Mouse (Mus musculus) layer of hippocampus, adult 18-20 months (tissue): ENCODE results near the gene Olfr988. TPM values are rescaled to one million over a fixed set of nuclear protein-coding genes. Genes with fewer than 3 reads are reported as not detected.
"Not testable (repeated sequence)": the region's sequence is repeated elsewhere in the genome, so short reads cannot be mapped to it uniquely, and the experiment has no call there.

ENCODE experiments used
- DNase-seq, 2 experiments: peaks; one replicate each; pipeline ENCODE4 v3.0.0; 2022; ENCODE audit warnings: low spot score in 2 of 2
- long read RNA-seq: library from polyadenylated mRNA; stranded (forward); transcript quantifications from one replicate; pipeline ENCODE4 v2.0.0, GENCODE M21; 2021
- total RNA-seq, 2 experiments: library from RNA; stranded (reverse); gene quantifications; 2 replicates each; pipeline ENCODE4 v1.2.3; 2021

Olfr988 gene
- not detected for total RNA-seq
- long read RNA-seq: 0 reads

DNA sequence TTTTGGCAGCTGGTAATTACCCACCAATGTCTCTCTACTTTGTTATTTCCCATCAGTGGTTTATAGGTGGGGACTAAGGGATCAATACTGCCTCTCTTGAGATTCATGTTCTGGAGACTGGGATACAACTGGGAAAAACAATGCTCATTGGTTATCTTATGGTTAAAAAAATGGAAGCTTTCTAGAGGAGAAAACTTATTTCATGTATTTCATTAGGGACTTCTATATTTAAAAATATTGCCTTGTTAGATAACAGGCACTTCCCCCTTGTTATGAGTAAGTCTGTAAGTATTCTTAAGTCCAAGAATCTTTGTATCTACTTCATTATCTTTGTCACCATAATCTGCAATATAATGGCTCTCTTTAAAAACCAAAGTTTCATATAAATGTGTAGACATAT is at the start of gene Olfr988:
Gene Olfr988, minus strand, starts transcription at position 101 of the 400 bp plus-strand sequence.
- not testable (repeated sequence) for DNase-seq

DNA sequence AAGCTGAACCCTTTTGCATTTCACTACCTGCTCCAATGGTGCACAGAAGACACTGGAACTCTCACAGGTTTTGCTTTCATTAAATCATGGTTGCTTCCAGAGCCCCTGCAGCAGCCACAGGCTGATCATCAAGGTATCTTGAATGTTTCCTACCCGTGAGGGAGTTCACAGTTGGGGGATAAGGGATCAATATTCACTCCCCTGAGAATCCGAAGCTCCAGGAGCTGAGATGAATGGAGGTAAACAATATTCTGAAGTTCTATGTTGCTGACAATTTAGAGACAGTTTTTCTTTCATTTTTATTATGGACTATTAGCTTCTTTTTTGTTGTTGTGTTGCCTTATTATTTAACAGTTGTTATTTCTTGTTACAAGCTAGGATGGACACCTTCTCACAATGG is 46.3 kb upstream of the Olfr988 start, which contains the start of gene Olfr992:
Gene Olfr992, minus strand, starts transcription at position 101 of the 400 bp plus-strand sequence.
- DNase-seq: no peak

DNA sequence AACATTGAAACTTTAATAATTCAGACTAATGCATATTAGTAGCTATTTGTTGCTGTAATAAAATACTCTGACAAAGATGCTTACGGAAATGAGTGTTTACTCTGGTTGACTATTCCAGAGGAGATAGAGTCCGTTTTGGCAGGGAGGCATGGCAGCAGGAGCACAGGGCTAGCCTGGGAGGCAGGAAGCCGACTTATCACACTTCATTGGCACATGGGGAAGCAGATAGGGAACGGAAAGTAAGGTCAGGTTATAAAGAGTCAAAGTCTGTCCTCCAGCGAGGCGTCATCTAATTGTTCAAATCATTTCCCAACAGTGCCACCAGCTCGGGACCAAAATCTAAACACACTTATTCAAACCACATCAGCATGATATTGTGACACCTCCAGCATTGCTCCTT is 23.1 kb downstream of the Olfr988 start:
- DNase-seq: no peak

DNA sequence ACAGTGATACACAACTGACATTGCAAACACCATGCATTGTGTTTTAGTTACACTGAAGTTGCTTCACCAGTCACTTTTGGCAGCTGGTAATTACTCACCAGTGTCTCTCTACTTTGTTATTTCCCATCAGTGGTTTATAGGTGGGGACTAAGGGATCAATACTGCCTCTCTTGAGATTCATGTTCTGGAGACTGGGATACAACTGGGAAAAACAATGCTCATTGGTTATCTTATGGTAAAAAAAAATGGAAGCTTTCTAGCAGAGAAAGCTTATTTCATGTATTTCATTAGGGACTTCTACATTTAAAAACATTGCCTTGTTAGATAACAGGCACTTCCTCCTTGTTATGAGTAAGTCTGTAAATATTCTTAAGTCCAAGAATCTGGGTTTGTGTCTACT is 23.8 kb downstream of the Olfr988 start, which contains the start of gene Olfr987:
Gene Olfr987, minus strand, starts transcription at position 101 of the 400 bp plus-strand sequence.
- DNase-seq: not testable (repeated sequence)

DNA sequence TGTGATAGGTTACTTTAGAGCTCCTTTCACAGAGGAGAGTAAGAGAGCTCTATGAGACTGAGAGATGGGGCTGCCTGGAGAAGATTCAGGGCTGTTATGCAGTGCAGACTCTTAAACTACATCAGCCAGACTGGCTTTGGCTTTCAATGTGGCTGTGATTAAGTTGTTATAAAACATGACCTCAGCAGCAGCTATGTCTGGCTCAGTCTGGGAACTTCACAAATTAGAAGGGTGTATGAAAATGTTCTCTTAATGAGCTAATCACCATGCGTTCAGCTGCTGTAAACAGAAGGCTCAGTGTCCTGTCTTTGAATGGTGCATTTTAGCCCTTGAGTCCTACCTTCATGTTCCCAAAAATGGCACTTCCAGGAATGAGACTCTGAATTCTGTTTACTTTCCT is 43.9 kb downstream of the Olfr988 start:
- peak in 1 of 2 experiments; percentile 4 for DNase-seq

Other genes with a start within 250 kb of the Olfr988 start
- gene Aplnr, start 227.0 kb downstream of the Olfr988 start, total RNA-seq: under 1 TPM; 0.23 to 0.30 TPM
- 10 to 100 TPM; 10.2 to 12.3 TPM for gene Lrrc55, start 166.0 kb downstream of the Olfr988 start, total RNA-seq
- gene Olfr987, start 23.9 kb downstream of the Olfr988 start, total RNA-seq: not detected
- gene Olfr992, start 46.2 kb upstream of the Olfr988 start, total RNA-seq: not detected
- gene Olfr993, start 51.6 kb upstream of the Olfr988 start, total RNA-seq: not detected
- gene Olfr994, start 73.2 kb upstream of the Olfr988 start, total RNA-seq: not detected
- not detected for gene Olfr995, start 80.4 kb upstream of the Olfr988 start, total RNA-seq
- under 1 TPM in 1 of 2 experiments, not detected in 1; 0.23 TPM for gene 4833423E24Rik, start 155.8 kb upstream of the Olfr988 start, total RNA-seq
- gene Olfr996, start 216.0 kb upstream of the Olfr988 start, total RNA-seq: not detected
- not detected for gene Olfr998, start 225.7 kb upstream of the Olfr988 start, total RNA-seq
- gene Olfr1000, start 248.7 kb upstream of the Olfr988 start, total RNA-seq: not detected